Mouse (Mus musculus) CD4-positive, CD25-positive, alpha-beta regulatory T cell, adult 2 months (primary cell): ENCODE measurements around the gene U2af1l4.
A peak's percentile ranks its signal among the peaks of the same experiment; 100 is the strongest.

ENCODE experiments used
- DNase-seq: peaks from one replicate; pipeline ENCODE4 v3.0.0-alpha.2; 2012; ENCODE audit warnings: low read depth, low spot score

Gene U2af1l4

GRCm38 (mm10) chr7:30552102-30553020 is 10.7 kb upstream of the U2af1l4 start, which contains the start of the genes Hspb6 and Proser3:
Gene Hspb6 (plus strand): TSS chr7:30552178.
Gene Proser3 (minus strand): TSS chr7:30552299.
- peak; percentile 97 for DNase-seq

- DNase-seq: peak; percentile 46
These were observed 10.0 kb upstream of the U2af1l4 start for GRCm38 (mm10) chr7:30553021-30553589.

GRCm38 (mm10) chr7:30553810-30554584 is 9.1 kb upstream of the U2af1l4 start:
- no peak for DNase-seq

- DNase-seq: peak; percentile 53
These were observed 6.1 kb upstream of the U2af1l4 start for GRCm38 (mm10) chr7:30556894-30557536.

GRCm38 (mm10) chr7:30557901-30558514 is 5.1 kb upstream of the U2af1l4 start:
- no peak for DNase-seq

- DNase-seq: peak; percentile 26
These were observed 4.3 kb upstream of the U2af1l4 start for GRCm38 (mm10) chr7:30558656-30559442.

GRCm38 (mm10) chr7:30559443-30559954 is 3.6 kb upstream of the U2af1l4 start, which contains the start of gene Lin37:
Gene Lin37 (minus strand): TSS chr7:30559838.
- peak; percentile 94 for DNase-seq

- no peak for DNase-seq
These were observed 2.8 kb upstream of the U2af1l4 start for GRCm38 (mm10) chr7:30560296-30560695.

GRCm38 (mm10) chr7:30562526-30563116 is 480 bp upstream of the U2af1l4 start:
- DNase-seq: no peak

- peak; percentile 88 for DNase-seq
These were observed 792 bp downstream of the U2af1l4 start for GRCm38 (mm10) chr7:30563906-30564280.

GRCm38 (mm10) chr7:30564970-30565571 is 2.0 kb downstream of the U2af1l4 start, which contains the start of gene Igflr1:
Gene Igflr1 (plus strand): TSS chr7:30565427.
- peak; percentile 70 for DNase-seq

GRCm38 (mm10) chr7:30566033-30566432 is 2.9 kb downstream of the U2af1l4 start:
- DNase-seq: no peak

- no peak for DNase-seq
These were observed 4.5 kb downstream of the U2af1l4 start for GRCm38 (mm10) chr7:30567555-30567954.

GRCm38 (mm10) chr7:30572389-30572788 is 9.3 kb downstream of the U2af1l4 start:
- DNase-seq: no peak

GRCm38 (mm10) chr7:30572969-30573368 is 9.9 kb downstream of the U2af1l4 start:
- DNase-seq: no peak

- DNase-seq: no peak
These were observed 16.8 kb downstream of the U2af1l4 start for GRCm38 (mm10) chr7:30579950-30580349.

- DNase-seq: no peak
These were observed 18.4 kb downstream of the U2af1l4 start for GRCm38 (mm10) chr7:30581547-30581946.

GRCm38 (mm10) chr7:30584339-30584738 is 21.2 kb downstream of the U2af1l4 start:
- DNase-seq: no peak

GRCm38 (mm10) chr7:30585170-30585569 is 22.1 kb downstream of the U2af1l4 start:
- no peak for DNase-seq
